Mouse (Mus musculus): Measurements from ENCODE around the gene Gusb. TPM values are rescaled to one million over a fixed set of nuclear protein-coding genes. Genes with fewer than 3 reads are reported as not detected.

Gusb gene
- polyA plus RNA-seq (2014; fragmentation: Nextera tagmentation; extraction: Ambion mirVana), result 50.2 and 62.8 TPM in 2 replicates

GRCm38 (mm10) chr5:130002301-130003146, at the start of gene Gusb:
Gusb (minus strand) TSS chr5:130003049.
- Histone ChIP-seq H3K4me3 (ENCODE audit: low read depth, low read length) (peak within 1 kb of the TSS; percentile 65), H3K36me3 (ENCODE audit: control insufficient read depth, insufficient read depth, low read length) (no peaks in the 10 kb centered on the region), H3K9ac (ENCODE audit: low read depth, low read length) (peak within 1 kb of the TSS; percentile 77), H3K27me3 (ENCODE audit: control insufficient read depth, insufficient read depth, low read length) (no peaks in the 10 kb centered on the region), H3K4me2 (peak within 1 kb of the TSS; percentile 81), H3K9me3 (replicated peaks; ENCODE audit: control insufficient read depth, low read length) (no peaks in the 10 kb centered on the region), H3K27ac (ENCODE audit: low read depth, low read length) (peak within 1 kb of the TSS; percentile 76), H3K4me1 (ENCODE audit: control insufficient read depth, insufficient read depth, low read length) (no peaks in the 10 kb centered on the region)
- ATAC-seq (replicated peaks; ENCODE audit: insufficient number of reproducible peaks, low FRiP score, low TSS enrichment), result peak; percentile 88
- under 1% methylated on average over 39 of the region's 39 CpGs for WGBS (ENCODE audit: insufficient replicate concordance)

- WGBS (ENCODE audit: insufficient replicate concordance), result 84% methylated on average over 5 of the region's 5 CpGs
- Histone ChIP-seq H3K9me3 (replicated peaks; ENCODE audit: control insufficient read depth, low read length) (no peaks in the 10 kb centered on the region), H3K4me1 (ENCODE audit: control insufficient read depth, insufficient read depth, low read length) (no peaks in the 10 kb centered on the region), H3K4me3 (ENCODE audit: low read depth, low read length) (no peak overlapping the region), H3K4me2 (no peak overlapping the region), H3K27ac (ENCODE audit: low read depth, low read length) (no peak overlapping the region), H3K27me3 (ENCODE audit: control insufficient read depth, insufficient read depth, low read length) (peaks cover 43% of the 10 kb centered on the region), H3K9ac (ENCODE audit: low read depth, low read length) (no peak overlapping the region), H3K36me3 (ENCODE audit: control insufficient read depth, insufficient read depth, low read length) (peaks cover 7% of the 10 kb centered on the region; the same call in 1 of the 2 replicates)
- no peak for ATAC-seq (replicated peaks; ENCODE audit: insufficient number of reproducible peaks, low FRiP score, low TSS enrichment)
These were observed 49.7 kb upstream of the Gusb start for GRCm38 (mm10) chr5:130052510-130052909.

GRCm38 (mm10) chr5:130051073-130051860, 48.4 kb upstream of the Gusb start:
- Histone ChIP-seq H3K36me3 (ENCODE audit: control insufficient read depth, insufficient read depth, low read length) (peaks cover 12% of the 10 kb centered on the region), H3K4me2 (no peak overlapping the region), H3K4me3 (ENCODE audit: low read depth, low read length) (no peak overlapping the region), H3K27me3 (ENCODE audit: control insufficient read depth, insufficient read depth, low read length) (peaks cover 43% of the 10 kb centered on the region), H3K4me1 (ENCODE audit: control insufficient read depth, insufficient read depth, low read length) (peaks cover 6% of the 10 kb centered on the region), H3K9ac (ENCODE audit: low read depth, low read length) (no peak overlapping the region), H3K27ac (ENCODE audit: low read depth, low read length) (no peak overlapping the region), H3K9me3 (replicated peaks; ENCODE audit: control insufficient read depth, low read length) (no peaks in the 10 kb centered on the region)
- ATAC-seq (replicated peaks; ENCODE audit: insufficient number of reproducible peaks, low FRiP score, low TSS enrichment), result no peak
- WGBS (ENCODE audit: insufficient replicate concordance), result 83% methylated on average over 15 of the region's 15 CpGs

- Histone ChIP-seq H3K27me3 (ENCODE audit: control insufficient read depth, insufficient read depth, low read length) (peaks cover 47% of the 10 kb centered on the region), H3K4me3 (ENCODE audit: low read depth, low read length) (no peak overlapping the region), H3K9ac (ENCODE audit: low read depth, low read length) (no peak overlapping the region), H3K27ac (ENCODE audit: low read depth, low read length) (no peak overlapping the region), H3K9me3 (replicated peaks; ENCODE audit: control insufficient read depth, low read length) (no peaks in the 10 kb centered on the region), H3K36me3 (ENCODE audit: control insufficient read depth, insufficient read depth, low read length) (peaks cover 12% of the 10 kb centered on the region), H3K4me2 (no peak overlapping the region), H3K4me1 (ENCODE audit: control insufficient read depth, insufficient read depth, low read length) (peaks cover 9% of the 10 kb centered on the region)
- ATAC-seq (replicated peaks; ENCODE audit: insufficient number of reproducible peaks, low FRiP score, low TSS enrichment), result no peak
- WGBS (ENCODE audit: insufficient replicate concordance), result 57% methylated on average over 6 of the region's 6 CpGs
These were observed 47.6 kb upstream of the Gusb start for GRCm38 (mm10) chr5:130050416-130050815.

GRCm38 (mm10) chr5:130048786-130049520, 46.1 kb upstream of the Gusb start:
- Histone ChIP-seq H3K36me3 (ENCODE audit: control insufficient read depth, insufficient read depth, low read length) (peaks cover 12% of the 10 kb centered on the region), H3K27ac (ENCODE audit: low read depth, low read length) (no peak overlapping the region), H3K4me1 (ENCODE audit: control insufficient read depth, insufficient read depth, low read length) (peaks cover 9% of the 10 kb centered on the region), H3K4me3 (ENCODE audit: low read depth, low read length) (no peak overlapping the region), H3K9me3 (replicated peaks; ENCODE audit: control insufficient read depth, low read length) (no peaks in the 10 kb centered on the region), H3K4me2 (no peak overlapping the region), H3K9ac (ENCODE audit: low read depth, low read length) (no peak overlapping the region), H3K27me3 (ENCODE audit: control insufficient read depth, insufficient read depth, low read length) (peaks cover 53% of the 10 kb centered on the region)
- no peak for ATAC-seq (replicated peaks; ENCODE audit: insufficient number of reproducible peaks, low FRiP score, low TSS enrichment)
- WGBS (ENCODE audit: insufficient replicate concordance), result 83% methylated on average over 15 of the region's 15 CpGs

GRCm38 (mm10) chr5:130047013-130047412, 44.2 kb upstream of the Gusb start:
- H3K36me3 ChIP-seq (ENCODE audit: control insufficient read depth, insufficient read depth, low read length), result peaks cover 19% of the 10 kb centered on the region

GRCm38 (mm10) chr5:130046589-130046988, 43.7 kb upstream of the Gusb start:
- Histone ChIP-seq H3K4me3 (ENCODE audit: low read depth, low read length) (no peak overlapping the region), H3K27me3 (ENCODE audit: control insufficient read depth, insufficient read depth, low read length) (peaks cover 48% of the 10 kb centered on the region), H3K27ac (ENCODE audit: low read depth, low read length) (no peak overlapping the region), H3K9ac (ENCODE audit: low read depth, low read length) (no peak overlapping the region), H3K4me1 (ENCODE audit: control insufficient read depth, insufficient read depth, low read length) (peaks cover 9% of the 10 kb centered on the region), H3K9me3 (replicated peaks; ENCODE audit: control insufficient read depth, low read length) (no peaks in the 10 kb centered on the region), H3K4me2 (no peak overlapping the region), H3K36me3 (ENCODE audit: control insufficient read depth, insufficient read depth, low read length) (peaks cover 17% of the 10 kb centered on the region)
- ATAC-seq (replicated peaks; ENCODE audit: insufficient number of reproducible peaks, low FRiP score, low TSS enrichment), result no peak
- 49% methylated on average over 10 of the region's 10 CpGs for WGBS (ENCODE audit: insufficient replicate concordance)

More at GRCm38 (mm10) chr5:130047013-130047412, 44.2 kb upstream of the Gusb start:
- H3K27ac ChIP-seq (ENCODE audit: low read depth, low read length), result no peak overlapping the region
- H3K9ac ChIP-seq (ENCODE audit: low read depth, low read length), result no peak overlapping the region
- ATAC-seq (replicated peaks; ENCODE audit: insufficient number of reproducible peaks, low FRiP score, low TSS enrichment), result no peak
- WGBS (ENCODE audit: insufficient replicate concordance), result 73% methylated on average over 6 of the region's 6 CpGs
- no peak overlapping the region for H3K4me3 ChIP-seq (ENCODE audit: low read depth, low read length)
- no peaks in the 10 kb centered on the region for H3K9me3 ChIP-seq (replicated peaks; ENCODE audit: control insufficient read depth, low read length)
- no peak overlapping the region for H3K4me2 ChIP-seq
- H3K27me3 ChIP-seq (ENCODE audit: control insufficient read depth, insufficient read depth, low read length), result peaks cover 51% of the 10 kb centered on the region
- H3K4me1 ChIP-seq (ENCODE audit: control insufficient read depth, insufficient read depth, low read length), result peaks cover 9% of the 10 kb centered on the region

GRCm38 (mm10) chr5:130046100-130046499, 43.3 kb upstream of the Gusb start:
- H3K27ac ChIP-seq (ENCODE audit: low read depth, low read length), result no peak overlapping the region
- no peak overlapping the region for H3K4me2 ChIP-seq
- peaks cover 43% of the 10 kb centered on the region for H3K27me3 ChIP-seq (ENCODE audit: control insufficient read depth, insufficient read depth, low read length)
- ATAC-seq (replicated peaks; ENCODE audit: insufficient number of reproducible peaks, low FRiP score, low TSS enrichment), result no peak
- WGBS (ENCODE audit: insufficient replicate concordance), result 79% methylated on average over 7 of the region's 7 CpGs
- peaks cover 13% of the 10 kb centered on the region for H3K36me3 ChIP-seq (ENCODE audit: control insufficient read depth, insufficient read depth, low read length)
- peaks cover 9% of the 10 kb centered on the region for H3K4me1 ChIP-seq (ENCODE audit: control insufficient read depth, insufficient read depth, low read length)
- no peaks in the 10 kb centered on the region for H3K9me3 ChIP-seq (replicated peaks; ENCODE audit: control insufficient read depth, low read length)
- H3K4me3 ChIP-seq (ENCODE audit: low read depth, low read length), result no peak overlapping the region
- H3K9ac ChIP-seq (ENCODE audit: low read depth, low read length), result no peak overlapping the region
